Mouse (Mus musculus) left cerebral cortex, postnatal 25 days (tissue): ENCODE measurements around the gene Mafb. TPM values are rescaled to one million over a fixed set of nuclear protein-coding genes. Genes with fewer than 3 reads are reported as not detected.

Experiments used
- DNase-seq, 2 experiments: peaks; one replicate each; pipeline ENCODE4 v3.0.0; 2022; ENCODE audit warnings: low spot score in 2 of 2, mixed read lengths in 1 of 2
- intact Hi-C: fragments of 180-260 bp; cut with DNase I; formaldehyde crosslinking; loops from one replicate; pipeline ENCODE4 v1.15.1; 2025
- total RNA-seq, 2 experiments: library from RNA; stranded (reverse); gene quantifications; 2 replicates each; pipeline ENCODE4 v1.2.3; 2021

Gene Mafb
- total RNA-seq, 2 experiments from 2014 or later, result 19.1 to 19.4 TPM

- no peak for DNase-seq
- intact Hi-C loops, result no loop called here
Observed at GRCm38 (mm10) chr2:160334111-160334661, 32.7 kb downstream of the Mafb start, which contains the start of gene Gm826. Gene Gm826, minus strand, starts transcription at chr2:160334162.

- DNase-seq, result no peak
- intact Hi-C loops, result no loop called here
Observed at GRCm38 (mm10) chr2:160332516-160333325, 34.1 kb downstream of the Mafb start.

GRCm38 (mm10) chr2:160328886-160329285, 38.0 kb downstream of the Mafb start:
- peak in 1 of 2 experiments; percentile 28 for DNase-seq
- intact Hi-C loops, result no loop called here

- intact Hi-C loops, result no loop called here
Observed at GRCm38 (mm10) chr2:160327716-160328115, 39.1 kb downstream of the Mafb start.

GRCm38 (mm10) chr2:160327167-160327566, 39.7 kb downstream of the Mafb start:
- intact Hi-C loops, result no loop called here
- DNase-seq, result peak in 1 of 2 experiments; percentile 2

More at GRCm38 (mm10) chr2:160327716-160328115, 39.1 kb downstream of the Mafb start:
- no peak for DNase-seq

GRCm38 (mm10) chr2:160325105-160325644, 41.7 kb downstream of the Mafb start:
- DNase-seq, result no peak

GRCm38 (mm10) chr2:160321829-160322228, 45.0 kb downstream of the Mafb start:
- DNase-seq, result no peak
- intact Hi-C loops, result no loop called here

More at GRCm38 (mm10) chr2:160325105-160325644, 41.7 kb downstream of the Mafb start:
- intact Hi-C loops, result no loop called here

GRCm38 (mm10) chr2:160318255-160318654, 48.6 kb downstream of the Mafb start:
- DNase-seq, result no peak
- intact Hi-C loops, result no loop called here

Other genes with a start within 250 kb of the Mafb start
- not detected for gene Gm826, start 32.9 kb downstream of the Mafb start, total RNA-seq